Mouse (Mus musculus) G1E (cell line): ENCODE data around the gene Rprd2. TPM values are rescaled to one million over a fixed set of nuclear protein-coding genes. Genes with fewer than 3 reads are reported as not detected.
"Not testable (repeated sequence)": the region's sequence is repeated elsewhere in the genome, so short reads cannot be mapped to it uniquely, and the experiment has no call there.

Source experiments
- ATAC-seq: 2 replicates; pipeline ENCODE4 v1.8.0; 2016; ENCODE audit warnings: mild to moderate bottlenecking; ENCODE audit not compliant: insufficient number of reproducible peaks, poor library complexity, low FRiP score, severe bottlenecking; ENCODE audit errors: extremely low read depth
- DNase-seq: peaks from one replicate; pipeline ENCODE4 v3.0.0; 2012; ENCODE audit warnings: low spot score
- H3K27me3 ChIP-seq: 2 replicates; pipeline ENCODE4 v1.6.1; 2012; ENCODE audit warnings: mild to moderate bottlenecking, low read length, inconsistent platforms; ENCODE audit not compliant: insufficient read depth
- H3K36me3 ChIP-seq: replicated peaks from 2 replicates; pipeline ENCODE3; 2012; ENCODE audit warnings: mild to moderate bottlenecking, inconsistent platforms
- H3K4me1 ChIP-seq: 2 replicates; pipeline ENCODE4 v1.6.1; 2012; ENCODE audit warnings: low read depth, low read length, inconsistent platforms, mixed read lengths; ENCODE audit not compliant: insufficient read depth
- H3K4me3 ChIP-seq: 2 replicates; pipeline ENCODE4 v1.5.1; 2012; ENCODE audit warnings: low read depth, mild to moderate bottlenecking, inconsistent platforms, low read length, moderate library complexity, mixed read lengths
- H3K9me3 ChIP-seq: replicated peaks from 2 replicates; pipeline ENCODE4 v1.6.1; 2012; ENCODE audit warnings: inconsistent platforms
- CTCF ChIP-seq: IDR thresholded peaks from 2 replicates; pipeline ENCODE4 v1.5.1; 2012; ENCODE audit warnings: low read depth, low read length, inconsistent platforms, mixed read lengths
- GATA1 ChIP-seq: IDR thresholded peaks from 2 replicates; pipeline ENCODE4 v1.6.1; 2012; ENCODE audit warnings: borderline replicate concordance, low read length, inconsistent platforms, mixed read lengths
- GATA2 ChIP-seq: IDR thresholded peaks from 2 replicates; pipeline ENCODE4 v1.6.1; 2012; ENCODE audit warnings: low read depth, low read length, inconsistent platforms, borderline replicate concordance
- POLR2AphosphoS5 ChIP-seq: IDR thresholded peaks from 2 replicates; pipeline ENCODE4 v1.6.1; 2012; ENCODE audit warnings: low read depth, low read length, inconsistent platforms; ENCODE audit not compliant: insufficient replicate concordance
- TAL1 ChIP-seq: conservative IDR thresholded peaks from 2 replicates; pipeline ENCODE4 v1.6.1; 2012; ENCODE audit warnings: low read depth, low read length, inconsistent platforms, mixed read lengths
- polyA plus RNA-seq: library from polyadenylated mRNA; stranded (reverse); fragments of >175 nt; gene quantifications from 2 replicates; pipeline ENCODE4 v1.2.3, GENCODE M21; 2012
- total RNA-seq, 2 experiments: library from RNA; stranded (forward) in 1 of 2; stranded (reverse) in 1 of 2; fragments of 200-1000 nt in 1 of 2; fragments of >200 nt in 1 of 2; fragmentation: Nextera tagmentation in 1 of 2; gene quantifications; 2 replicates each; pipeline ENCODE4 v1.2.3; 2014 to 2017

The Rprd2 gene
- total and polyA plus RNA-seq, 3 experiments, result 9.1 to 116 (median 28.0) TPM

DNA sequence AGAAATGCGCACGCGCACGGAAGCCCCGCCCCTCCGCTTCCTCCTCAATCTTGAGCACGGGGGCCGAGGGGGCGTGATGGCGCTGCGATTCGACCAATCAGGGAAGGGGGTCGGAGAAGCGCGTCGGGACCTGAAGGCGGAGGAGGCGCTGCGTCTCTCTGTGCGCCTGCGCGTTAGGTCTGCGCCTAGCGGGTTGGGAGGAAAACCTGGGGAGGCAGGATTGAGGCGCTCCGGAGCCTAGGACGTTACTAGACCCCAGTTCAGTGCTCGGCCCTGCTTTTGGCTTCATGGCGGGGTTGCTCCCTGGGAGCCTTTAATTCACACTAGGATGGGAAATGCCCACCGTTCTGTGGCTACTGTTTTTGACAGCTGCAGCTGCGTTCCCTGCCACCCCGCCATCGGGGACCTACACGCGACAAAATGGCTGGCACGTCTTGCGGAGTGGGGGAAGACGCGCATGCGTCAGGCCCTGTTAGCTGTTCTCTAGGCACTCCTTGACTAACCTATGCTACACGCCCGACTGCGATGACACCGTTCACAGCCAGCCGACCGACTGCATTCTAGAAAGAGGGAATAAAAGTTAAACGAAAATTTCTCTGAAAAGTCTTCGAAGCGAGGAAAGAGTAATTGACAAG is 805 bp upstream of the Rprd2 start:
- DNase-seq (peak; percentile 95), ATAC-seq (peak; percentile 92)
- no peaks in the 10 kb centered on the region for H3K9me3 ChIP-seq
- H3K36me3 ChIP-seq, result peaks cover 19% of the 10 kb centered on the region
- H3K27me3 ChIP-seq, result no peaks in the 10 kb centered on the region
- H3K4me1 ChIP-seq, result peaks cover 31% of the 10 kb centered on the region
- peak overlapping the region; percentile 86 for H3K4me3 ChIP-seq
- TF ChIP-seq POLR2AphosphoS5 (no peak), GATA1 (no peak), TAL1 (no peak), CTCF (no peak), GATA2 (no peak)

DNA sequence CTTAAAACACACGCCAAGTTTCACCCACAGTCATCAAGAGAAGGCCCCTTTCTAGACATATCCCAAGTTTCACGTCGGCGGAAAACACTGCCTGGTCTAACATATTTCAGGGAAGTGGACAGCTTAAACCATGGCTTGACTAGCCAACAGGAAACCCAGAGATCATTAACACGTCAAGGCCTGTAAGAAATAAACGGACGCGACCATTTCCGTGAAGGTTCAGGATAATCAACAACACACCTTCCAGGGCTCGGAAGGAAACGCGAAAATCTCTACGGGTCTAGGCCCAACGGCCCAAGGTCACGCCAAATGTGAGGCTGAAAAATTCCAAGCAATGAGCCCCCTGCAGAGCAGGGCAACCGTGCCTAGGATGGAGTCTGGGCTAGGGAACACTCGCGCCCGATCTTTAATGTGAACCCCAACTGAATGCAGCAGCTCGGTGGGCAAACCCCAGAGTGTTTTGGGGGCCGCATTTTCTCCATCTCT is 594 bp downstream of the Rprd2 start:
- H3K4me1 ChIP-seq, result peaks cover 33% of the 10 kb centered on the region
- no peak for ATAC-seq
- TF ChIP-seq CTCF (no peak), GATA1 (no peak), POLR2AphosphoS5 (no peak; the same call in 1 of the 2 replicates), GATA2 (no peak), TAL1 (no peak)

DNA sequence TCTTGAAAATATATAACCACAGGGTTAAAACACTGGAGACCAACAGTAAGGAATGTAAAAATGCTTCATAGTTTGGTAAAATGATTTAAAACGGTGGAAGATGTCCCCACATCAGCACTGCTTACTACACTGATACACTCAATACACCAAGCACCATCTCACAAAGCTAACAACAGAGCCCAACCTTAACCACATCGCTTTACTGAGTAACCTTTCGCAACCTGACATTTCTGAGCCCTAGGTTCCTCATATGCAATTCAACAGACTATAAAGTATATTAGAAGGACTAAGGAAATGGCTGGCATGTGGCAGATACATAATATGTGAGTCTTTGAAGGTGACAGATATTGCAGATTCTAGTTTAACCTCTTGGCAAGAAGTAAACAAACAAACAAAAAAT is 2.0 kb downstream of the Rprd2 start:
- Histone ChIP-seq H3K27me3 (no peaks in the 10 kb centered on the region), H3K36me3 (peaks cover 32% of the 10 kb centered on the region), H3K4me1 (peaks cover 36% of the 10 kb centered on the region), H3K9me3 (no peaks in the 10 kb centered on the region), H3K4me3 (no peak overlapping the region; the same call in 1 of the 2 replicates)
- TF ChIP-seq GATA2 (no peak), CTCF (no peak), GATA1 (no peak), TAL1 (no peak), POLR2AphosphoS5 (no peak)
- no peak for ATAC-seq
- no peak for DNase-seq

More for the DNA sequence above, 594 bp downstream of the Rprd2 start:
- DNase-seq, result peak; percentile 16
- peaks cover 28% of the 10 kb centered on the region for H3K36me3 ChIP-seq
- H3K9me3 ChIP-seq, result no peaks in the 10 kb centered on the region
- no peaks in the 10 kb centered on the region for H3K27me3 ChIP-seq
- peak overlapping the region; percentile 86 for H3K4me3 ChIP-seq

DNA sequence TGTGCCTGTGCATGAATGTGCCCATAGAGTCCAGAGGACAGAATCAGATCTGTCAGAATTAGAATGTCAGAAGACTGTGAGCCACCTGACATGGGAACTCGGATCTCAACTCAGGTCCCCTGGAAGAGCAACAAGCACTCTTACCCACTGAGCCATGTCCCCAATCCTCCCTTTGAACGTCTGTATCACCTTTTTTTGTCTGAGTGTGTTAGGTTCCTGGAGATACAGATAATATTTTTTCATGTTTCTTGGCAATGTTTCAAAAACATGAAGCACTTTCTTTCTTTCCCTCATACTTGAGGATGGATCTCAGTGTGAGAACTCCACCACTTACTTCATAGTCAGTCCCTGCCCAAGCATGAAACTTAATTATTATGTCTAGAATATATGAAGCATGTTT is 10.3 kb downstream of the Rprd2 start:
- H3K9me3 ChIP-seq, result no peaks in the 10 kb centered on the region
- H3K27me3 ChIP-seq, result no peaks in the 10 kb centered on the region
- peaks cover 25% of the 10 kb centered on the region for H3K4me1 ChIP-seq
- ATAC-seq, result no peak
- peaks cover 56% of the 10 kb centered on the region for H3K36me3 ChIP-seq
- TF ChIP-seq CTCF (no peak), TAL1 (no peak), GATA2 (no peak), POLR2AphosphoS5 (no peak), GATA1 (no peak)
- no peak overlapping the region for H3K4me3 ChIP-seq
- DNase-seq, result no peak

DNA sequence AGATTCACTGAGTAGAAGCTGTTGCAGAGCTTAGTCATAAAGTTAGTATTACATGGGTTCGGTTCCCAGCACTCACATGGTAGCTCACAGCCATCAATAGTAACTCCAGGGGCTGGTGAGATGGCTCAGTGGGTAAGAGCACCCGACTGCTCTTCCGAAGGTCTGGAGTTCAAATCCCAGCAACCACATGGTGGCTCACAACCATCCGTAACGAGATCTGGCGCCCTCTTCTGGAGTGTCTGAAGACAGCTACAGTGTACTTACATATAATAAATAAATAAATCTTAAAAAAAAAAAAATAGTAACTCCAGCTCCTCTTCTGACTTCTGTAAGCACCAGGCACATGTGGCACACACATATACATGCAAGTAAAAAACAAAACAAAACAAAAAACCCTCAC is 11.0 kb downstream of the Rprd2 start:
- H3K4me1 ChIP-seq, result peaks cover 30% of the 10 kb centered on the region
- not testable (repeated sequence) for DNase-seq, ATAC-seq, H3K9me3 ChIP-seq, H3K4me3 ChIP-seq, H3K27me3 ChIP-seq
- peaks cover 57% of the 10 kb centered on the region for H3K36me3 ChIP-seq

DNA sequence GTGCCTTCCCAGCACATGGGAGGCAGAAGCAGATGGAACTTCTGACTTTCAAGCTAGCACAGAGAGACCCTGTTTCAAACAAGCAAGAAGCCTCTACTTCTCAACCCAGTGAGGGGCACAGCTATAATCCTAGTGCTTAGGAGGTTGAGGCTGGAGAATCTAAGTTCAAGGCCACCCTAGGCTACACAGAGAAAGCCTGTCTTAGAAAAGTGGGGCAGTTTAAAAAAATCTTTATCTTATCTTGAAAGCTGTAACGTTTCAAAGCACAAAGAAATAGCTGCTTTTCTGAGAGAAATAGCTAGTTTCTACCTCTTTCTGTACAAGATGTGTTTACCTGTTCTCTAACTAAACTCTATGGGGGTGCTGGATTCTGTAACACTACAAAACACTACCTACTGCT is 12.0 kb downstream of the Rprd2 start:
- ATAC-seq, result no peak
- Histone ChIP-seq H3K4me3 (no peak overlapping the region), H3K27me3 (no peaks in the 10 kb centered on the region), H3K36me3 (peaks cover 57% of the 10 kb centered on the region), H3K9me3 (no peaks in the 10 kb centered on the region), H3K4me1 (peaks cover 31% of the 10 kb centered on the region)
- no peak for TF ChIP-seq POLR2AphosphoS5
- no peak for TF ChIP-seq GATA2
- TF ChIP-seq CTCF, result no peak
- TF ChIP-seq GATA1, result no peak
- DNase-seq, result no peak

DNA sequence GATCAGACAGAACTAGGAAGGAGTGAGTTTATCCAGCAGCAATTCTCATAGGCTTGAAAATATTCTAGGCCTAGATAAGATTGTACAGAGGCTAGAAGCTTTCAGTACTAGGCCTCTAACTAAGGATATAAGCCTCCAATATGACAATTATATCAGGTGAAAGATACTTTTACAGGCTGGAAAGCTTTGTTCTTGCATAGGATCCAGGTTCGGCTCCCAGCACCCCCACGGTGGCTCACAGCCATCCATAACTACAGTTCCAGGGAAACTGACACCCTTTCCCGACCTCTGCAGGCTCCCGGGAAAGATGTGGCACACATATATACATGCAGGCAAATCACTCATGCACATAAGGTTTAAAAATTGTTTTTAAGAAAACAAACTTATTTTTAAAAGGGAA is 14.8 kb downstream of the Rprd2 start:
- DNase-seq (no peak), ATAC-seq (no peak)
- Histone ChIP-seq H3K9me3 (no peaks in the 10 kb centered on the region), H3K4me1 (peaks cover 15% of the 10 kb centered on the region), H3K4me3 (no peak overlapping the region), H3K36me3 (peaks cover 68% of the 10 kb centered on the region), H3K27me3 (no peaks in the 10 kb centered on the region)
- TF ChIP-seq POLR2AphosphoS5 (no peak), TAL1 (no peak), GATA1 (no peak), GATA2 (no peak), CTCF (no peak)
